Mouse (Mus musculus) stomach, embryonic 14.5 days (tissue): ENCODE measurements around the gene Fndc7. TPM values are rescaled to one million over a fixed set of nuclear protein-coding genes. Genes with fewer than 3 reads are reported as not detected.
A peak's percentile ranks its signal among the peaks of the same experiment; 100 is the strongest.
"Not testable (repeated sequence)": the region's sequence is repeated elsewhere in the genome, so short reads cannot be mapped to it uniquely, and the experiment has no call there.

Source experiments
- ATAC-seq: fragments of 200-750 bp; cut with Nextera tagmentation; 2 replicates; pipeline ENCODE4 v1.8.0; 2017; ENCODE audit warnings: low read depth, moderate TSS enrichment; ENCODE audit not compliant: insufficient number of reproducible peaks, insufficient read depth, low FRiP score
- H3K27ac ChIP-seq: fragments of 300-500 bp; sonication (generic); 2 replicates; pipeline ENCODE4 v1.5.1; 2014; ENCODE audit warnings: mild to moderate bottlenecking, low read length, moderate library complexity, mixed read lengths
- H3K27me3 ChIP-seq: fragments of 300-500 bp; sonication (generic); 2 replicates; pipeline ENCODE4 v1.6.1; 2014; ENCODE audit warnings: low read length, control low read depth, mixed read lengths; ENCODE audit not compliant: control insufficient read depth, insufficient read depth
- H3K36me3 ChIP-seq: fragments of 300-500 bp; sonication (generic); 2 replicates; pipeline ENCODE4 v1.6.1; 2014; ENCODE audit warnings: mild to moderate bottlenecking, control low read depth, low read length, moderate library complexity, mixed read lengths; ENCODE audit not compliant: control insufficient read depth, insufficient read depth
- H3K4me1 ChIP-seq: fragments of 300-500 bp; sonication (generic); 2 replicates; pipeline ENCODE4 v1.6.1; 2014; ENCODE audit warnings: low read length, control low read depth, mixed read lengths; ENCODE audit not compliant: control insufficient read depth, insufficient read depth
- H3K4me2 ChIP-seq: fragments of 300-500 bp; sonication (generic); replicated peaks from 2 replicates; pipeline ENCODE4 v1.6.1; 2014; ENCODE audit warnings: low read depth, low read length, control low read depth
- H3K4me3 ChIP-seq: fragments of 300-500 bp; sonication (generic); 2 replicates; pipeline ENCODE4 v1.5.1; 2014; ENCODE audit warnings: low read depth, low read length, control low read depth
- H3K9ac ChIP-seq: fragments of 300-500 bp; sonication (generic); replicated peaks from 2 replicates; pipeline ENCODE4 v1.6.1; 2014; ENCODE audit warnings: low read depth, mild to moderate bottlenecking, control low read depth, low read length, moderate library complexity, mixed read lengths
- H3K9me3 ChIP-seq: fragments of 300-500 bp; sonication (generic); 2 replicates; pipeline ENCODE4 v1.6.1; 2016; ENCODE audit warnings: low read depth, low read length, control low read depth; ENCODE audit not compliant: control insufficient read depth
- WGBS: fragments of 180-500 bp; shearing (Covaris S2); extraction: QIAGEN DNeasy Blood & Tissue Kit; methylation state at CpG from one replicate; pipeline ENCODE4 v1.1.7; 2014; 5-methylcytosine and 5-hydroxymethylcytosine counted together
- polyA plus RNA-seq: library from polyadenylated mRNA; unstranded; fragments of >200 nt; fragmentation: Nextera tagmentation; extraction: Ambion mirVana; gene quantifications from 2 replicates; pipeline ENCODE4 v1.2.1, GENCODE M21; 2014

Gene Fndc7
- polyA plus RNA-seq, 1 experiment from 2014 or later: not detected

DNA sequence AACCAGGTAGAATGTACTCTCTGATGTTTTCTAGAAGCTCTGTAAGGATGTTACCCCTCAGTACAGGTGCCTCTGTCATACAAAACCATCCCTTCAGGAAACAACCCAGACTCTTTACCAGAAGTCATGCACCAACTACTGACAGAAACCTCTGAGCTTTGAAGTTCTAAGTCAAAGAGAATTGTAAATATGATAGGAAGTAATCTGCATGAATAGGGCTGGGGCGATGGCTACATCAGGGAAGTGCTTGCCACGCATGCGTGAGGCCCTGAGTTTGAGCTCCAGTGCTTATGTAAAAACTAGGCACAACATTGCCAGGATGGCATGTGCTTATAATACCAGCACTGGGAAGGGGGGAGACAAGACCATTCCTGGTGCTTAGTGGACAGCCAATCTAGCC lies 24.1 kb downstream of the Fndc7 start:
- H3K9ac ChIP-seq: no peak overlapping the region
- no peaks in the 10 kb centered on the region for H3K36me3 ChIP-seq
- no peak overlapping the region for H3K4me2 ChIP-seq
- H3K27ac ChIP-seq: no peak overlapping the region
- H3K4me1 ChIP-seq: no peaks in the 10 kb centered on the region
- 91% methylated on average over 3 of the region's 3 CpGs for WGBS
- H3K9me3 ChIP-seq: no peaks in the 10 kb centered on the region
- no peak overlapping the region for H3K4me3 ChIP-seq
- no peaks in the 10 kb centered on the region for H3K27me3 ChIP-seq
- no peak for ATAC-seq

DNA sequence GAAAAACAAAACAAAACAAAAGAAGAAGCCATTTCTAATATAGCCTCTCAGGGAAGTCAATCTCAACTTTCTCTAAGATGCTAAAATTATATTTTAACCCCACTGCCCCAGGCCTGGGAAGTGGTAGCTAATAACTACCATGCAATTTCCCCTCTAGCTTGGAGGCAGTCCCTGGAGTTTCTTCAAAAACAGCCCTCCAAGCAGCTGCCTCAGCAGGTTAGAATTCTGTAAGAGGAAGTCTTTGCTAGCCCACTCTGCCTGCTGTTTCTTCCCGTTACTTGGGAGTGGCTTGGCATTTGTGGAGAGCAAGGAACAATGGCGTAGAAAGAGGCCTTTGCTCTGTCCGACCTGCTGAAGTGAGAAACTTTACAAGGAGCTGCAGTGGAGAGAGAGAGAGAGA lies 24.7 kb downstream of the Fndc7 start:
- H3K36me3 ChIP-seq: no peaks in the 10 kb centered on the region
- H3K4me2 ChIP-seq: no peak overlapping the region
- no peaks in the 10 kb centered on the region for H3K4me1 ChIP-seq
- H3K9me3 ChIP-seq: no peaks in the 10 kb centered on the region
- H3K27me3 ChIP-seq: no peaks in the 10 kb centered on the region
- WGBS: 53% methylated on average over 3 of the region's 3 CpGs
- no peak overlapping the region for H3K9ac ChIP-seq
- H3K4me3 ChIP-seq: no peak overlapping the region
- no peak overlapping the region for H3K27ac ChIP-seq
- ATAC-seq: no peak

DNA sequence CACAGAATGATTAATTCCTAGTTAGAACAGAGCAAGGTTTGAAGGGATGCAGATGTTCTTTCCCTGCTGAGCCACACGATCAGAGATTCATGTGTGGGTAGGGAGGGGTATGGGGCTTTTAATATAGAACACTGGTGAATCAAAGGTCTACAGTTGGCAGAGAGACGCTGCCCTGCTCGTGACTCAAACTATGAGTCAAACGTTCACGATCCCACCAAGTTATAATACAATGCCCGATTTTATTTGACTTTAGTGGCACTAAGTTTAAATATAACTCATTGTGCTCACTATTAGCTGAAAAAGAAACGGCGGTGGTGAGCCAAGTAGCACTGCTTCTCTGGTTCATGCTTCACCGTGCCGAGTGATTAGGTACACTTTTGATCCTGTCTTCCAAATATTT lies 26.7 kb downstream of the Fndc7 start:
- 71% methylated on average over 10 of the region's 10 CpGs for WGBS
- Histone ChIP-seq H3K27ac (no peak overlapping the region), H3K9ac (no peak overlapping the region), H3K4me3 (no peak overlapping the region), H3K27me3 (no peaks in the 10 kb centered on the region), H3K9me3 (no peaks in the 10 kb centered on the region), H3K36me3 (no peaks in the 10 kb centered on the region), H3K4me1 (0 out of 2 replicates have a peak, but pooled peaks cover 3% of the 10 kb centered on the region), H3K4me2 (no peak overlapping the region)
- ATAC-seq: no peak

DNA sequence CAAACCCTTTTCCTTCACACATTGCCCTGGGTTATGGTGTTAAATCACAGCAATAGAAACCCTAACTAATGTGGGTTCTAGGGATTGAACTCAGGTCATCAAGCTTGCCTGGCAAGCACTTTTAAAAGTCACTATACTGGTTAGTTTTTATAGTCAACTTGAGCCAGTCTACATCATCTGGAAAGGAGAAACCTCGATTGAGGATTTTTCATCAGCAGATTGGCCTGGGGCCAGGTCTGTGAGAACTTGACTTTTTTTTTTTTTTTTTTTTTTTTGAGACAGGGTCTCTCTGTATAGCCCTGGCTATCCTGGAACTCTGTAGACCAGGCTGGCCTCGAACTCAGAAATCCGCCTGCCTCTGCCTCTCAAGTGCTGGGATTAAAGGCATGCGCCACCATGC lies 27.5 kb downstream of the Fndc7 start:
- H3K9me3 ChIP-seq, H3K4me3 ChIP-seq, H3K4me1 ChIP-seq, H3K27me3 ChIP-seq, H3K27ac ChIP-seq, H3K4me2 ChIP-seq, ATAC-seq, H3K36me3 ChIP-seq, H3K9ac ChIP-seq: not testable (repeated sequence)
- 88% methylated on average over 4 of the region's 4 CpGs for WGBS

DNA sequence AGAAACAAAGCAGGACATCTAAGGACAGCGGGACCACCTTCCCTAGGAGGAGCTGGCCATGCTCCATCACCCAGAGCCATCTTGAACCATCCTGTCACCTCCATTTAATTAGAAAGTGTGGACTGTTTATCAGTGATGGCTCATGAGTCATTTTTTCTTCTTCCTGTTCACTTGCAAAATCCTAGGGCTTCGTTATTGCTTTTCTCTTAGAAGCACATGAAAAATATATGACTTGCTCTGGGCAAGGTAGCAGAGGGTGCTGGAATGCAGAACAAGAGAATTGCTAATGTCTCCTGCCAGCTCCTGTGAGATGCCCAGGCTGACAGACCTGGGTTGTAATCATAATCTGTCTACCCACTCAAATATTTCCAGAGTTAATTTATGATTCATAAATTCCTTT lies 29.0 kb downstream of the Fndc7 start:
- H3K36me3 ChIP-seq: no peaks in the 10 kb centered on the region
- H3K27me3 ChIP-seq: no peaks in the 10 kb centered on the region
- H3K4me1 ChIP-seq: 0 out of 2 replicates have a peak, but pooled peaks cover 9% of the 10 kb centered on the region
- H3K4me3 ChIP-seq: no peak overlapping the region
- ATAC-seq: no peak
- H3K9me3 ChIP-seq: no peaks in the 10 kb centered on the region
- H3K4me2 ChIP-seq: no peak overlapping the region
- no peak overlapping the region for H3K27ac ChIP-seq
- no peak overlapping the region for H3K9ac ChIP-seq
- 77% methylated on average over 2 of the region's 2 CpGs for WGBS

DNA sequence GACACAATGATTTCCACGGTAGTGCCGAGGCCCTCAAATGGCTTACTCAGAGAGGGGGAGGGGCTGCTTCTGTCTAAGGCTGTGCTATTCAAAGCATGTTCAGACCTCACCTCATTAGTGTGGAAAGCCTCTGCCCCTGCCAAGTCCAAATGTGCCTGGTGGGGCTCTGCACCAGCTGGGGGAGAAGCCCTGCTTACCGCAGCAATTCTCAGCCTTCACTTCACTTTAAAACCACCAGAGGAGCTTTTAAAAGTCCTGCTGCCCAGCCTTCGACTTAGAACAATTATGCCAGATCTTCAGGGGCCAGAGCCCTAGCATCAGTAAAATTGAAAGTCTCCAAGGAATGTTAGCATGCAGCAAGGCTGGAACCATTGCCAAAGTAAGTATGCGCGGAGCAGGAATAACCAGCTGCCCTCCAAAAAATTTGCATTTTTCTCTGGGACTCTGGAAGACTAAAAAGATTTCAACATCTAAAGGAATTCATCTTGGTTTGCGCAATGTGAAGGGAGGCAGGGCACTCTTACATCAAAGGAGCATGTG lies 31.5 kb downstream of the Fndc7 start:
- no peak overlapping the region for H3K4me3 ChIP-seq
- H3K9ac ChIP-seq: no peak overlapping the region
- no peaks in the 10 kb centered on the region for H3K36me3 ChIP-seq
- H3K27ac ChIP-seq: no peak overlapping the region; the same call in 1 of the 2 replicates
- ATAC-seq: peak; percentile 73; the same call in 1 of the 2 replicates
- H3K9me3 ChIP-seq: no peaks in the 10 kb centered on the region
- no peaks in the 10 kb centered on the region for H3K27me3 ChIP-seq
- H3K4me1 ChIP-seq: 0 out of 2 replicates have a peak, but pooled peaks cover 14% of the 10 kb centered on the region
- no peak overlapping the region for H3K4me2 ChIP-seq
- WGBS: 31% methylated on average over 7 of the region's 7 CpGs

DNA sequence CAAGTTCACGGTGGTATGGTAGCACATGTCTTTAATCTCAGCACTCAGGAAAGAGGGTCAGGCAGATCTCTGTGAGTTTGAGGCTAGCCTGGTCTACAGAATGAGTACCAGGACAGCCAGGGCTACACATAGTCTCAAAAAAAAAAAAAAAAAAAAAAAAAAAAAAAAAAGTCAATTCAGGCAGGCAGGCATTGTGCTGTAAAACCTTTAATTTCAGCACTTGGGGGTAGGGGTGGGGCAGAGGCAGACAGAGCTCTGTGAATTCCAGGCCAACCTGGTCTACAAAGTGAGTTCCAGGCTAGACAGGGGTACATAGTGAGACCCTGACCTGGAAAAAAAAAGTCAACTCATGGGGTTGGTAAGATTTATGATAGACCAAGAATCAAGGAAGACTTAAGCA lies 32.1 kb downstream of the Fndc7 start:
- no peak overlapping the region for H3K4me3 ChIP-seq
- H3K4me1 ChIP-seq: 0 out of 2 replicates have a peak, but pooled peaks cover 14% of the 10 kb centered on the region
- WGBS: 88% methylated on average over 1 of the region's 1 CpGs
- no peak for ATAC-seq
- H3K27ac ChIP-seq: peak overlapping the region; percentile 33; the same call in 1 of the 2 replicates
- no peaks in the 10 kb centered on the region for H3K36me3 ChIP-seq
- H3K27me3 ChIP-seq: no peaks in the 10 kb centered on the region
- no peak overlapping the region for H3K9ac ChIP-seq
- H3K4me2 ChIP-seq: no peak overlapping the region
- H3K9me3 ChIP-seq: no peaks in the 10 kb centered on the region

DNA sequence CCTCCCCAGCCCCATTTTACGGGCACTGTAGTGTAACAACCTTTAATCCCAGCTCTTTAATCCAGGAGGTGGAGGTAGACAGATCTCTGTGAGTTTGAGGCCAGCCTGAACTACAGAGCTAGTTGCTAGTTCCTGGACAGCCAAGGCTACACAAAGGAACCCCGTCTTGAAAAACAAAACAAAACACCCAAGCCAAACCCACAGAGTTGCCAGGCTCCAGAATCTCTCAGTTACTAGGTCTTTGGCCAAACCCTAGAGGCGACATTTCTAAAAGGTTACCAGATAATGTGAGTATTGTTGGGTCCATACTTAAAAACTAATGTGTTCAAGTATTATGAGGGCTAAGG lies 32.7 kb downstream of the Fndc7 start:
- H3K4me3 ChIP-seq: no peak overlapping the region
- no peak overlapping the region for H3K27ac ChIP-seq
- H3K9ac ChIP-seq: no peak overlapping the region
- no peaks in the 10 kb centered on the region for H3K27me3 ChIP-seq
- 0 out of 2 replicates have a peak, but pooled peaks cover 17% of the 10 kb centered on the region for H3K4me1 ChIP-seq
- no peaks in the 10 kb centered on the region for H3K36me3 ChIP-seq
- no peak overlapping the region for H3K4me2 ChIP-seq
- 35% methylated on average over 3 of the region's 3 CpGs for WGBS
- no peaks in the 10 kb centered on the region for H3K9me3 ChIP-seq
- ATAC-seq: no peak
